Mouse (Mus musculus): ENCODE measurements at regions not wholly inside any gene's neighbourhood (a gene's known extent, or its start where the extent isn't known, plus 50 kb on each side); places are given as distances from the start of the nearest gene placed in this dataset.
"Not testable (repeated sequence)": the region's sequence is repeated elsewhere in the genome, so short reads cannot be mapped to it uniquely, and the experiment has no call there.

- DNase-seq: not testable (repeated sequence)
These were observed 106.8 kb upstream of the Arid1b start for GRCm38 (mm10) chr17:4887331-4887730.

- no peak for DNase-seq
These were observed 104.6 kb upstream of the Arid1b start for GRCm38 (mm10) chr17:4889577-4889976.

- no peak for DNase-seq
These were observed 104.0 kb upstream of the Arid1b start for GRCm38 (mm10) chr17:4890131-4890530.

GRCm38 (mm10) chr17:4891576-4891975 is 102.6 kb upstream of the Arid1b start:
- no peak for DNase-seq

- DNase-seq: not testable (repeated sequence)
These were observed 99.3 kb upstream of the Arid1b start for GRCm38 (mm10) chr17:4894756-4895330.

GRCm38 (mm10) chr17:4903129-4903528 is 91.0 kb upstream of the Arid1b start:
- DNase-seq: no peak

- peak; percentile 24 for DNase-seq
These were observed 87.6 kb upstream of the Arid1b start for GRCm38 (mm10) chr17:4906504-4906903.

GRCm38 (mm10) chr17:4907181-4907752 is 86.9 kb upstream of the Arid1b start:
- peak; percentile 73 for DNase-seq

- peak; percentile 98 for DNase-seq
These were observed 86.1 kb upstream of the Arid1b start for GRCm38 (mm10) chr17:4907841-4908571.

- DNase-seq: no peak
These were observed 85.6 kb upstream of the Arid1b start for GRCm38 (mm10) chr17:4908572-4908965.

- no peak for DNase-seq
These were observed 84.0 kb upstream of the Arid1b start for GRCm38 (mm10) chr17:4910182-4910581.

GRCm38 (mm10) chr17:4913001-4913400 is 81.1 kb upstream of the Arid1b start:
- DNase-seq: no peak

GRCm38 (mm10) chr17:4919866-4920495 is 74.2 kb upstream of the Arid1b start:
- no peak for DNase-seq

GRCm38 (mm10) chr17:4921121-4921520 is 73.0 kb upstream of the Arid1b start:
- DNase-seq: no peak

GRCm38 (mm10) chr17:4928631-4929030 is 65.5 kb upstream of the Arid1b start:
- no peak for DNase-seq

GRCm38 (mm10) chr17:4935268-4935667 is 58.9 kb upstream of the Arid1b start:
- no peak for DNase-seq

GRCm38 (mm10) chr17:4940589-4940988 is 53.5 kb upstream of the Arid1b start:
- DNase-seq: no peak

- DNase-seq: no peak
These were observed 52.8 kb upstream of the Arid1b start for GRCm38 (mm10) chr17:4941286-4941800.

- no peak for DNase-seq
These were observed 51.3 kb upstream of the Arid1b start for GRCm38 (mm10) chr17:4942868-4943267.
